Mouse (Mus musculus) G1E (cell line): ENCODE measurements around the gene 4931428F04Rik.

Experiments used
- CTCF ChIP-seq: IDR thresholded peaks from 2 replicates; pipeline ENCODE4 v1.5.1; 2012; ENCODE audit warnings: low read depth, low read length, inconsistent platforms, mixed read lengths
- TAL1 ChIP-seq: conservative IDR thresholded peaks from 2 replicates; pipeline ENCODE4 v1.6.1; 2012; ENCODE audit warnings: low read depth, low read length, inconsistent platforms, mixed read lengths

- TF ChIP-seq CTCF (no peak), TAL1 (no peak)
Observed at GRCm38 (mm10) chr8:105269461-105269947, 20.2 kb downstream of the 4931428F04Rik start, which contains the start of gene Hsf4.
